Mouse (Mus musculus): ENCODE results near the gene Rem2. TPM values are rescaled to one million over a fixed set of nuclear protein-coding genes. Genes with fewer than 3 reads are reported as not detected.

Rem2 gene
- 0.26 TPM for polyA plus RNA-seq (2017; shearing (Covaris generic))

DNA sequence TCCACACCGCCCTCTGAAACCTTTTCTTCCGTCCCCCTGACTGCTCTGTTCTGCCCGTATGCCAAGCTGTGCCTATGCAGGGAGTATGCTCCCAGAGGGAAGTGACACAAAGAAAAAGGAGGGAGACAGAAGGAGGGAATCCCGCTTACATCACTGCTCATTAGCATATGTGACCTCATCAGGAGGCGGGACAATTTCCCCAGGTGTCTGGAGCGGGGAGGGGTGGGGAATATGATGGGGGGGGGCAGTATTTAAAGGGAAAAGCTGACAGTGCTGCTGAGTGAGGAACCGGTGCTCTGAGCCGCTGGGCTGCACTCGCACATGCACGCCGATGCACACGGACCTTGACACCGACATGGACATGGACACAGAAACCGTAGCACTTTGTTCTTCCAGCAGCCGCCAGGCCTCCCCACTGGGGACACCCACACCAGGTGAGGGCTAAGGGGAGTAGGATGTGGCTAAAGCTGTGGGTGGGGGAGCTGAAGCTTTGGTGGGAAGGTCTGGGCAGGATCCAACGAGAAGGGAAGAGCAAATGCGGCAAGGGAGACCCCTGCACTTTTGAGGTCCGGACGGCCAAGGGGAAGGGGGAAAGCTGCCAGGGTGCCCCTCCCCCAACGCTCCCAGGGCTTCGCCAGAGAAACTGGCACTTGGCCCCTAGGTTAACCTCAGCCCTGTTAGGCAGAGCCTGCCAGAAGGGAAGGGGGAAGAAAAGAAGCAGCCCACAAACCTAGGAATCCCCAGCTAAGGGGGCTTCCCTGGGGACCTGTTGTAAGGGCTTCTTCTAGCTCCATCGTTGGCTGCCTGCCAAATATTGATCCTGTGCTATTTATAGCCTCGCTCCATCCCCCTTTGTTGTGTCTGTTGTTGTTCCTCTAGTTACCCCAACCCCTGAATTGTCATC lies at the start of gene Rem2:
Gene Rem2 (plus strand): TSS at position 160 of the 904 bp plus-strand sequence.

DNA sequence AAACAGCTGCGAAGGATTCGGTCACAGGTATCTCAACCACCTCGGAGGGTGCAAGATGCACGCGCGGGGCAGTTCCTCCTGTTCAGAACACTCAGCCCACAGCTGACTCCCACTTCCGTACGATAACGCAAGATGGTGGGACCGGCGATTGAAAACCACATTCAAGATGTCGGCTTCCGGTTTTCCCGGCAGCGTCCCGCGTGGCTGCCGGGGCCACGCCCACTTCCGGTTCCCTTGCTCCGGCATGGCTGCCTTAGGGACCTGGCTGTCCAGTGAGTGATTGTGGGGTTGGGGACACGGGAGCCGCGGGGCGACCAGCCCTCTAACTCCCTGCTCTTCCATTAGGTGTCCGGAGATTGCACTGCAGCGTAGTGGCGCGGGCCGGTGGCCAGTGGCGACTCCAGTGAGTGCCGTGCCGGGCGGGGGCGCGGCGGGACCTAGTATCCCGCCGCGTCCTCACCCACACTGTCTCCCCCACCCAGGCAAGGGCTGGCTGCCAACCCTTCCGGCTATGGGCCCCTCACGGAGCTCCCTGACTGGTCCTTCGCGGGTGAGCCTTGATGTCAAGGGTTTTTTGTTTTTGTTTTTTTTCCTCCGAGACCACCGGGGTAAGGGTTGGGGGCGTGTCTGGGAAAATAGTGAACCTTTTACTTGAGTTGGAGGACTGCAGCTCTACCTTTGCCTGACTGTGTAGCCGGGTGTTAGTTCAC lies 49.1 kb upstream of the Rem2 start, which contains the start of gene Mrpl52:
Gene Mrpl52 (plus strand): TSS at position 221 of the 710 bp plus-strand sequence.

DNA sequence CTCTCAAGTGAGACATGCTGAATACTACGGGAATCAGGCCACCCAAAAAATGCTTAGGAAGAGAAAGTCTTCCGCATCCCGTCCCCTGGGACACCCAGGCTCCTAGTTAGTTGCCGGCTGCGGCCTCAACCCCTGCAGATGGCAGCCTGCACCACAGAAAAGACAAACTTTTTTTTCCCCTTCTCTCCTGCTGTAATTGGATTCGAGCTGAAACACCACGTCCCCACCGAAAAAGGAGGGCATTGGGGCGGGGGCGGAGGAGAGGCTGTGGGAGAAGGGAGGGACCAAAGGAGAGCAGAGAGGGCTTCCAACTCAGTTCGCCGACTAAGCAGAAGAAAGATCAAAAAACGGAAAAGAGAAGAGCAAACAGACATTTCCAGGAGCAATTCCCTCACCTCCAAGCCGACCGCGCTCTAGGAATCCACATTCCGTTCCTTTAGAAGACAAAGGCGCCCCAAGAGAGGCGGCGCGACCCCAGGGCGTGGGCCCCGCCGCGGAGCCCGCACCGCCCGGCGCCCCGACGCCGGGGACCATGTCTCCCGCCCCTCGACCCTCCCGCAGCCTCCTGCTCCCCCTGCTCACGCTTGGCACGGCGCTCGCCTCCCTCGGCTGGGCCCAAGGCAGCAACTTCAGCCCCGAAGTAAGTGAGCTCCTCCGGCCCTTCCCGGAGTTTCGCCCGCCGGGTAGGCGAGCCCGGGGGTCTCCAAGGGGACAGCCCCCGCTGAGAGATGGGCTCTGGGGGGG lies 44.4 kb upstream of the Rem2 start, which contains the start of gene Mmp14:
Gene Mmp14 (plus strand): TSS at position 279 of the 744 bp plus-strand sequence.

DNA sequence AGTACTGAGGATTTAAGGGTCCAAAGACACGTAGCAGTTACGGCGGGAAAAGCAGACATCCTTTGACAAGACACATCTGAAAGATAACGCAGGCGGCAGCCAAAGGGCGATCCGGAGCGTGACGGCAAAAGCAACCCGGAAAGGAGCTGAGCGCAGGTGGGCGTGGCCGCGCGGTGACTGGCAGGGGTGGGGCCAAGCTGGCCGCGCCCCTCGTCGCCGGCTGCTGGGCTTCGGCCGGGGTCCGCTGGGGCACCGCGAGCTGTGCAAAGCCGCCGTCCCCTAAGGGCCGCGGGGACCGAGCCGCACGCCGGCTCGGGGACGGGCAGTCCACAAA lies 12.0 kb upstream of the Rem2 start, which contains the start of gene Lrp10:
Gene Lrp10 (plus strand): TSS at position 179 of the 334 bp plus-strand sequence.

Other genes starting within 250 kb of the Rem2 start
- 581 TPM for gene Dad1, start 222.0 kb upstream of the Rem2 start, polyA plus RNA-seq (2017; shearing (Covaris generic))
- gene Abhd4, start 221.9 kb upstream of the Rem2 start, polyA plus RNA-seq (2017; shearing (Covaris generic)): 36.0 TPM
- gene Olfr49, start 191.2 kb upstream of the Rem2 start, polyA plus RNA-seq (2017; shearing (Covaris generic)): not detected
- gene Oxa1l, start 115.3 kb upstream of the Rem2 start, polyA plus RNA-seq (2017; shearing (Covaris generic)): 34.9 TPM
- gene Slc7a7, start 58.3 kb upstream of the Rem2 start, polyA plus RNA-seq (2017; shearing (Covaris generic)): 0.44 TPM
- gene Mrpl52, start 49.2 kb upstream of the Rem2 start, polyA plus RNA-seq (2017; shearing (Covaris generic)): 128 TPM
- 0.91 TPM for gene Mmp14, start 44.5 kb upstream of the Rem2 start, polyA plus RNA-seq (2017; shearing (Covaris generic))
- gene Lrp10, start 12.0 kb upstream of the Rem2 start, polyA plus RNA-seq (2017; shearing (Covaris generic)): 269 TPM
- gene Prmt5, start 41.4 kb downstream of the Rem2 start, polyA plus RNA-seq (2017; shearing (Covaris generic)): 26.2 TPM
- 28.5 TPM for gene Haus4, start 78.5 kb downstream of the Rem2 start, polyA plus RNA-seq (2017; shearing (Covaris generic))
- 0.40 TPM for gene Ajuba, start 101.5 kb downstream of the Rem2 start, polyA plus RNA-seq (2017; shearing (Covaris generic))
- 0.41 TPM for gene 4931414P19Rik, start 129.9 kb downstream of the Rem2 start, polyA plus RNA-seq (2017; shearing (Covaris generic))
- 112 TPM for gene Psmb5, start 141.9 kb downstream of the Rem2 start, polyA plus RNA-seq (2017; shearing (Covaris generic))
- gene Psmb11, start 145.3 kb downstream of the Rem2 start, polyA plus RNA-seq (2017; shearing (Covaris generic)): not detected
- not detected for gene Gm17606, start 164.9 kb downstream of the Rem2 start, polyA plus RNA-seq (2017; shearing (Covaris generic))
- 3.7 TPM for gene Cdh24, start 165.3 kb downstream of the Rem2 start, polyA plus RNA-seq (2017; shearing (Covaris generic))
- 53.0 TPM for gene 1700123O20Rik, start 210.1 kb downstream of the Rem2 start, polyA plus RNA-seq (2017; shearing (Covaris generic))
- 106 TPM for gene Acin1, start 210.8 kb downstream of the Rem2 start, polyA plus RNA-seq (2017; shearing (Covaris generic))
- gene Gm29776, start 222.7 kb downstream of the Rem2 start, polyA plus RNA-seq (2017; shearing (Covaris generic)): 0.16 TPM
- not detected for gene Cebpe, start 236.1 kb downstream of the Rem2 start, polyA plus RNA-seq (2017; shearing (Covaris generic))